Mouse (Mus musculus) C2C12 (cell line): ENCODE measurements around the gene Klhl22.

Experiments used
- CTCF ChIP-seq: IDR thresholded peaks from one replicate; pipeline ENCODE4 v1.5.1; 2011; ENCODE audit not compliant: control insufficient read depth, insufficient read depth, insufficient read length
- MAX ChIP-seq: IDR thresholded peaks from one replicate; pipeline ENCODE4 v1.6.1; 2011; ENCODE audit warnings: mild to moderate bottlenecking, control low read depth
- MYOG ChIP-seq: IDR thresholded peaks from one replicate; pipeline ENCODE4 v1.6.1; 2011; ENCODE audit not compliant: control insufficient read depth, insufficient read length; ENCODE audit errors: extremely low read depth
- USF1 ChIP-seq: IDR thresholded peaks from one replicate; pipeline ENCODE4 v1.6.1; 2011; ENCODE audit warnings: low read depth, mild to moderate bottlenecking, control low read depth, moderate library complexity

GRCm38 (mm10) chr16:17842437-17842836 lies 83.0 kb downstream of the Klhl22 start:
- TF ChIP-seq CTCF, result no peak
- TF ChIP-seq MYOG, result no peak
- no peak for TF ChIP-seq USF1
- TF ChIP-seq MAX, result no peak
